Mouse (Mus musculus) olfactory bulb, adult 2 months (tissue): ENCODE measurements around the gene Igf2bp3.

Experiments used
- CTCF ChIP-seq: fragments of 200-500 bp; IDR thresholded peaks from 2 replicates; pipeline ENCODE4 v1.5.1; 2012; ENCODE audit warnings: low read depth, mild to moderate bottlenecking, low read length, moderate library complexity; ENCODE audit not compliant: insufficient read depth
- POLR2A ChIP-seq: fragments of 200-500 bp; IDR thresholded peaks from 2 replicates; pipeline ENCODE4 v1.6.1; 2012; ENCODE audit warnings: mild to moderate bottlenecking, low read depth, low read length, moderate library complexity; ENCODE audit not compliant: insufficient read depth

DNA sequence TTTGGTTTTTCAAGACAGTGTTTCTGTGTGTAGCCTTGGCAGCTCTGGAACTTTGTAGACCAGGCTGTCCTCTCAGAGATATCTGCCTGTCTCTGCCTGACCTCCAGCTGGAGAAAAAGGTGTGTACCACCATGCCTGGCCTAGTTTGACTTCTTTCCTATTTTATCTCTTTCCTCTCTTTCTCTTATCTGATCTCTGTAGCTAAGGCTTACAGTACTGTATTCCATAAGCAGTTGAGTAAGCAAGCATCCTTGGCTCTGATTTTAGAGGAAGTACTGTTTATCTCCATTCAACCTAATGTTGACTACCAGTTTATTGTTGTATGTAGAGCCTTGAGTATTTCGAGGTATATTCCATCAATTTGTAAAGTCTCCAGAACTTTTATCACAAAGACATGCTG is 135.4 kb downstream of the Igf2bp3 start:
- TF ChIP-seq CTCF (no peak), POLR2A (no peak)
